Mouse (Mus musculus) liver, adult 2 months (tissue): Measurements from ENCODE around the gene Parp16.
"Not testable (repeated sequence)": the region's sequence is repeated elsewhere in the genome, so short reads cannot be mapped to it uniquely, and the experiment has no call there.

Experiments used
- CTCF ChIP-seq: fragments of 200-500 bp; IDR thresholded peaks from 2 replicates; pipeline ENCODE4 v1.5.1; 2011; ENCODE audit warnings: low read depth, low read length, control low read depth
- POLR2A ChIP-seq: fragments of 200-500 bp; IDR thresholded peaks from 2 replicates; pipeline ENCODE4 v1.6.1; 2011; ENCODE audit warnings: low read length, control low read depth; ENCODE audit not compliant: insufficient read depth; ENCODE audit errors: extremely low read depth

- not testable (repeated sequence) for TF ChIP-seq POLR2A, CTCF
Observed at GRCm38 (mm10) chr9:65274851-65275250, 79.7 kb downstream of the Parp16 start.
